Mouse (Mus musculus) small intestine, adult 2 months (tissue): ENCODE results near the gene Gkn2. TPM values are rescaled to one million over a fixed set of nuclear protein-coding genes. Genes with fewer than 3 reads are reported as not detected.

Experiments used
- H3K27ac ChIP-seq: fragments of 200-500 bp; 2 replicates; pipeline ENCODE4 v1.5.1; 2012; ENCODE audit warnings: low read depth, low read length, control low read depth, inconsistent platforms; ENCODE audit not compliant: insufficient read depth
- H3K27me3 ChIP-seq: fragments of 200-500 bp; 2 replicates; pipeline ENCODE4 v1.6.1; 2012; ENCODE audit warnings: mild to moderate bottlenecking, moderate library complexity, low read length, inconsistent platforms; ENCODE audit not compliant: control insufficient read depth, insufficient read depth
- H3K36me3 ChIP-seq: fragments of 200-500 bp; 2 replicates; pipeline ENCODE4 v1.6.1; 2012; ENCODE audit warnings: mild to moderate bottlenecking, low read length, control low read depth, inconsistent platforms; ENCODE audit not compliant: control insufficient read depth, insufficient read depth
- H3K4me1 ChIP-seq: fragments of 200-500 bp; 2 replicates; pipeline ENCODE4 v1.6.1; 2012; ENCODE audit warnings: low read length, inconsistent platforms, mixed read lengths; ENCODE audit not compliant: control insufficient read depth, insufficient read depth, insufficient read length
- H3K4me3 ChIP-seq: fragments of 200-500 bp; 2 replicates; pipeline ENCODE4 v1.5.1; 2012; ENCODE audit warnings: low read depth, mild to moderate bottlenecking, control low read depth, inconsistent platforms, low read length, moderate library complexity
- CTCF ChIP-seq: fragments of 200-500 bp; IDR thresholded peaks from 2 replicates; pipeline ENCODE4 v1.5.1; 2012; ENCODE audit warnings: low read depth, mild to moderate bottlenecking, control low read depth, inconsistent platforms, low read length, moderate library complexity, mixed read lengths; ENCODE audit not compliant: insufficient replicate concordance, insufficient read length; ENCODE audit errors: extremely low read depth
- POLR2A ChIP-seq: fragments of 200-500 bp; IDR thresholded peaks from 2 replicates; pipeline ENCODE4 v1.6.1; 2012; ENCODE audit warnings: low read depth, mild to moderate bottlenecking, control low read depth, inconsistent platforms, low read length, moderate library complexity
- WGBS: fragments of 180-500 bp; shearing (Covaris S2); methylation state at CpG from one replicate; pipeline ENCODE4 v1.1.7; 2018; 5-methylcytosine and 5-hydroxymethylcytosine counted together
- polyA plus RNA-seq: library from polyadenylated mRNA; depleted of rRNA; stranded (reverse); fragments of >200 nt; gene quantifications from 2 replicates; pipeline ENCODE4 v1.2.3, GENCODE M21; 2012; rRNA removed

The Gkn2 gene
- polyA plus RNA-seq = 4.6 and 2,019 TPM in 2 replicates

- no peak within 1 kb of the TSS for H3K4me3 ChIP-seq
- TF ChIP-seq CTCF (no peak), POLR2A (no peak)
- H3K4me1 ChIP-seq = no peaks in the 10 kb centered on the region
- no peaks in the 10 kb centered on the region for H3K27me3 ChIP-seq
- H3K27ac ChIP-seq = no peak within 1 kb of the TSS
- H3K36me3 ChIP-seq = no peaks in the 10 kb centered on the region
- 65% methylated on average over 9 of the region's 9 CpGs for WGBS
Measured at GRCm38 (mm10) chr6:87373057-87373456, at the start of gene Gkn2. Gene Gkn2 (plus strand): TSS chr6:87373357.

- H3K27ac ChIP-seq = no peak overlapping the region
- H3K4me3 ChIP-seq = no peak overlapping the region
- TF ChIP-seq POLR2A = no peak
- no peak for TF ChIP-seq CTCF
- H3K36me3 ChIP-seq = no peaks in the 10 kb centered on the region
- no peaks in the 10 kb centered on the region for H3K4me1 ChIP-seq
- no peaks in the 10 kb centered on the region for H3K27me3 ChIP-seq
- WGBS = 53% methylated on average over 2 of the region's 2 CpGs
Measured at GRCm38 (mm10) chr6:87323381-87323780, 49.8 kb upstream of the Gkn2 start.

GRCm38 (mm10) chr6:87326932-87327331 is 46.2 kb upstream of the Gkn2 start:
- Histone ChIP-seq H3K27ac (no peak overlapping the region), H3K4me1 (no peaks in the 10 kb centered on the region), H3K36me3 (no peaks in the 10 kb centered on the region), H3K27me3 (no peaks in the 10 kb centered on the region), H3K4me3 (no peak overlapping the region)
- TF ChIP-seq POLR2A (no peak), CTCF (no peak)
- 78% methylated on average over 2 of the region's 2 CpGs for WGBS

- no peaks in the 10 kb centered on the region for H3K36me3 ChIP-seq
- TF ChIP-seq POLR2A (no peak), CTCF (no peak)
Measured at GRCm38 (mm10) chr6:87328265-87329173, 44.6 kb upstream of the Gkn2 start.

GRCm38 (mm10) chr6:87332380-87332779 is 40.8 kb upstream of the Gkn2 start:
- 0 out of 2 replicates have a peak overlapping the region, but pooled peaks have one; percentile 27 for H3K27ac ChIP-seq
- H3K4me1 ChIP-seq = no peaks in the 10 kb centered on the region
- H3K4me3 ChIP-seq = no peak overlapping the region
- 41% methylated on average over 2 of the region's 2 CpGs for WGBS
- peaks cover 4% of the 10 kb centered on the region; the same call in 1 of the 2 replicates for H3K27me3 ChIP-seq
- H3K36me3 ChIP-seq = no peaks in the 10 kb centered on the region
- TF ChIP-seq CTCF (no peak), POLR2A (no peak)

More at GRCm38 (mm10) chr6:87328265-87329173, 44.6 kb upstream of the Gkn2 start:
- Histone ChIP-seq H3K4me1 (no peaks in the 10 kb centered on the region), H3K27ac (no peak overlapping the region), H3K4me3 (no peak overlapping the region), H3K27me3 (no peaks in the 10 kb centered on the region)
- WGBS = 72% methylated on average over 22 of the region's 22 CpGs

- Histone ChIP-seq H3K4me1 (no peaks in the 10 kb centered on the region), H3K27me3 (peaks cover 4% of the 10 kb centered on the region; the same call in 1 of the 2 replicates), H3K27ac (peak overlapping the region; percentile 50; the same call in 1 of the 2 replicates), H3K4me3 (peak overlapping the region; percentile 65), H3K36me3 (no peaks in the 10 kb centered on the region)
- 48% methylated on average over 11 of the region's 11 CpGs for WGBS
- no peak for TF ChIP-seq CTCF
- no peak for TF ChIP-seq POLR2A
Measured at GRCm38 (mm10) chr6:87334361-87335090, 38.6 kb upstream of the Gkn2 start.

- under 1% methylated on average over 54 of the region's 54 CpGs for WGBS
- H3K36me3 ChIP-seq = no peaks in the 10 kb centered on the region
- peaks cover 4% of the 10 kb centered on the region; the same call in 1 of the 2 replicates for H3K27me3 ChIP-seq
- H3K27ac ChIP-seq = peak within 1 kb of the TSS; percentile 50
- H3K4me1 ChIP-seq = no peaks in the 10 kb centered on the region
- TF ChIP-seq POLR2A (no peak), CTCF (peak; percentile 57; the same call in 1 of the 2 replicates)
- peak within 1 kb of the TSS; percentile 65 for H3K4me3 ChIP-seq
Measured at GRCm38 (mm10) chr6:87335091-87335934, 37.8 kb upstream of the Gkn2 start, which contains the start of gene Antxr1. Gene Antxr1 (minus strand): TSS chr6:87335821.
